Mouse (Mus musculus) CH12.LX (cell line): ENCODE measurements around the gene Tnik.

Experiments
- CHD1 ChIP-seq: IDR thresholded peaks from 2 replicates; pipeline ENCODE4 v1.6.1; 2012; ENCODE audit warnings: low read depth, low read length, improper control_type of control experiment, inconsistent platforms
- CHD2 ChIP-seq: IDR thresholded peaks from 2 replicates; pipeline ENCODE4 v1.6.1; 2011; ENCODE audit warnings: low read length, improper control_type of control experiment
- CTCF ChIP-seq, 2 experiments: IDR thresholded peaks in 1 of 2; conservative IDR thresholded peaks in 1 of 2; 2 replicates each; pipeline ENCODE4 v1.5.1; 2011 to 2012; ENCODE audit warnings: low read depth in 2 of 2, low read length in 2 of 2, improper control_type of control experiment in 1 of 2, inconsistent platforms in 1 of 2, mild to moderate bottlenecking in 1 of 2, moderate library complexity in 1 of 2
- POLR2A ChIP-seq: IDR thresholded peaks from 2 replicates; pipeline ENCODE4 v1.6.1; 2011; ENCODE audit warnings: low read depth, mild to moderate bottlenecking, improper control_type of control experiment, low read length
- POLR2AphosphoS2 ChIP-seq: IDR thresholded peaks from 2 replicates; pipeline ENCODE4 v1.6.1; 2011; ENCODE audit warnings: low read depth, low read length, improper control_type of control experiment
- USF1 ChIP-seq: IDR thresholded peaks from 2 replicates; pipeline ENCODE4 v1.6.1; 2014; ENCODE audit warnings: low read depth, mild to moderate bottlenecking, inconsistent platforms, low read length, improper control_type of control experiment
- ZNF384 ChIP-seq: IDR thresholded peaks from 2 replicates; pipeline ENCODE4 v1.6.1; 2012; ENCODE audit warnings: low read depth, low read length, improper control_type of control experiment, inconsistent platforms

GRCm38 (mm10) chr3:28374738-28375510, 111.9 kb downstream of the Tnik start:
- no peak for TF ChIP-seq POLR2A
- no peak for TF ChIP-seq CTCF (conservative IDR thresholded peaks at IDR 0.05 in 1 of 2, IDR thresholded peaks at IDR 0.05 in 1 of 2; ENCODE audit: low read depth in 2 of 2, low read length in 2 of 2)
- no peak for TF ChIP-seq ZNF384
- no peak for TF ChIP-seq CHD1
- no peak for TF ChIP-seq CHD2
- TF ChIP-seq USF1: no peak
- TF ChIP-seq POLR2AphosphoS2: no peak
